Mouse (Mus musculus) left cerebral cortex, adult 11 months (tissue): ENCODE measurements around the gene Kmt2c.
A peak's percentile ranks its signal among the peaks of the same experiment; 100 is the strongest.

Experiments used
- DNase-seq: peaks from one replicate; pipeline ENCODE4 v3.0.0; 2022; ENCODE audit warnings: low spot score

Gene Kmt2c

DNA sequence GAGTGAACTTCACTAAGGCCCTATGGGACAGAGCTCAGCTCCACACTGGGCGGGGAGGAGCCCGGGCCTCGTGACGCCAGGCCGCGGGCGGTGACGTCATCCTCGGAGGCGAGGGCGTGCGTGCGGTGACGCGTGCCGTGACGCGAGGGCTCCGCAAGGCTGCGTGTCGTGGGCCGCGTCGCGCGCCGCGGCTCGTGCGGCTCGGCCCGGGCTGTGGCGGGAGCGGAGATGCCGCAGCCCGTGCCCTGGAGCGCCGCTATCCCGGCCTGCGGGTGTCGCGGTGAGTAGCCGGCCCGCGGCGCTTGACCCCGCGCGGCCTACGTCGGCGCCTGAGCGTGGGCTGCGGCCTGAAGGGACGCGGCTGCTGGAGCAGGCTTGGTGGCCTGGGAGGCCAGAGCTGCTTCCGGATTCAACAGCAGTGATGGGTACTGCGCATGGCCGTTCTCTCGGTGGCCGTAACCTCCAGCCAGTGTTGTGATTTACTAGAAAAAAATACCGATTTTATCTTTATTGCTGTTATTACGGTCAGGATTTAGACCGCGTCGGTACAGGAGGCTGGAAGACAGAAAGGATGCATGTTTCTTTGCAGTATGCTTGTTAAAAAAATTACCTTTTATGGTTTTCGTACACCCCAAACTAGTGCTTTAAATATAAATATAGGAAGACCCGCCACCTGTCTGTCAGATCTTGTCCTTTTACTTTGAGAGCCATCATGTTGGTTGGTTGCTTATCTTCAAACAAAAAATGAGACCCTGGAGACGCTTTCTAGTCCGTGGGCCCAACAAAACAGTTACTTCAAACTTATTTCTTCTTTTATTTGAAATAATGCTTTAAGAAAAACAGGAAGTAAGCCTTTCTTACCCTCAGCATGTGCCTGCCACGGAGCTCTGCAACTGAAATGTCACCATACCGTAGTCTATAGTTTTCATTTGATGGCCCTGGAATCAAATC, 275.6 kb downstream of the Kmt2c start, which contains the start of gene E130116L18Rik:
Gene E130116L18Rik, minus strand, starts transcription at position 402 of the 951 bp plus-strand sequence.
- peak; percentile 84 for DNase-seq
